Mouse (Mus musculus): ENCODE data around the gene Rnh1. TPM values are rescaled to one million over a fixed set of nuclear protein-coding genes. Genes with fewer than 3 reads are reported as not detected.

The Rnh1 gene
- polyA plus RNA-seq, 1 experiment from 2014 or later: 165 TPM

DNA sequence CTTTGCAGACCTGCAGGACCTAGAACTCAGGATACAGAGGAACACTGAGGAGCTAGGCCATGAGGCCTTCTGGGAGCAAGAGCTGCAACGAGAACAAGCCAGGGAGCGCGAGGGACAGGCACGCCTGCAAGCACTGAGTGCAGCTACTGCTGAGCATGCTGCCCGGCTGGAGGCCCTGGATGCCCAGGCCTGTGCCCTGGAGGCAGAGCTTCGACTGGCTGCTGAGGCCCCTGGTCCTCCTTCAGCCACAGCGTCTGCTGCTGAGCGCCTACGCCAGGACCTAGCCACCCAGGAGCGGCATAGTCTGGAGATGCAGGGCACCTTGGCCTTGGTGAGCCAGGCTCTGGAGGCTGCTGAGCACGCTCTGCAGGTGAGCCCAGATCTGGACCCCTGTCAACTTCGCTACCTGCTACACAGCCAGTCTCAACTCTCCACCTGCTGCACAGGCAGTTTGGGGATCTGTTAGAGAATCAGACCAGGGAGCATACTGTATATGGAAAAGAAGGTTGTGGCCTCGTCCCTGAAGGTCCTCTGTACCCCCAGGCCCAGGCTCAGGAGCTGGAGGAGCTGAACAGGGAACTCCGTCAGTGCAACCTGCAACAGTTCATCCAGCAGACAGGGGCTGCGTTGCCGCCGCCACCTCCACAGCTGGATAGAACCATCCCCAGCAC lies 44.8 kb upstream of the Rnh1 start:
- Histone ChIP-seq H3K36me3 (ENCODE audit: control insufficient read depth, insufficient read depth, low read length) (peaks cover 8% of the 10 kb centered on the region), H3K9me3 (ENCODE audit: control insufficient read depth, low read depth, low read length) (no peaks in the 10 kb centered on the region), H3K27ac (ENCODE audit: low read length) (0 out of 2 replicates have a peak overlapping the region, but pooled peaks have one; percentile 8), H3K27me3 (ENCODE audit: control insufficient read depth, insufficient read depth, low read length) (no peaks in the 10 kb centered on the region), H3K4me2 (replicated peaks; ENCODE audit: low read depth, low read length) (peak overlapping the region; percentile 85), H3K4me1 (ENCODE audit: control insufficient read depth, insufficient read depth, low read length) (peaks cover 43% of the 10 kb centered on the region), H3K4me3 (ENCODE audit: low read depth, low read length) (peak overlapping the region; percentile 74), H3K9ac (replicated peaks; ENCODE audit: low read depth, low read length) (no peak overlapping the region; the same call in 1 of the 2 replicates)
- 86% methylated on average over 17 of the region's 17 CpGs for WGBS
- ATAC-seq (ENCODE audit: insufficient number of reproducible peaks, insufficient read depth, low FRiP score, low read depth): no peak

DNA sequence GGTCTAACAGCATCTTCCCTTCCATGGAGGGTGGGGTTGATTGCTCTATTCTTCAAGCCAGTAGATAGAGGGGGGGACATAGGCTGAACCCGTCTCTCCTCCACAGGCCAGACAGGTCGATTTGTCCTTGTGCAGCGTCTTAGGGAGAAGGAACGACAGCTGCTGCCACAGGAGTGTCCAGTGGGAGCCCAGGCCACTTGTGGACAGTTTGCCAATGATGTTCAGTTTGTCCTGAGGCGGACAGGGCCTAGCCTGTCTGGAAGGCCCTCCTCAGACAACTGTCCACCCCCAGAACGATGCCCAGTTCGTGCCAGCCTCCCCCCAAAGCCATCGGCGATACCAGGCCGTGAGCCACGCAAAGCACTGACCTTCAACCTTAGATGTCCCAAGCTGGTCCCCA lies 44.2 kb upstream of the Rnh1 start:
- peaks cover 38% of the 10 kb centered on the region for H3K4me1 ChIP-seq (ENCODE audit: control insufficient read depth, insufficient read depth, low read length)
- peak overlapping the region; percentile 59; the same call in 1 of the 2 replicates for H3K27ac ChIP-seq (ENCODE audit: low read length)
- no peak for ATAC-seq (ENCODE audit: insufficient number of reproducible peaks, insufficient read depth, low FRiP score, low read depth)

DNA sequence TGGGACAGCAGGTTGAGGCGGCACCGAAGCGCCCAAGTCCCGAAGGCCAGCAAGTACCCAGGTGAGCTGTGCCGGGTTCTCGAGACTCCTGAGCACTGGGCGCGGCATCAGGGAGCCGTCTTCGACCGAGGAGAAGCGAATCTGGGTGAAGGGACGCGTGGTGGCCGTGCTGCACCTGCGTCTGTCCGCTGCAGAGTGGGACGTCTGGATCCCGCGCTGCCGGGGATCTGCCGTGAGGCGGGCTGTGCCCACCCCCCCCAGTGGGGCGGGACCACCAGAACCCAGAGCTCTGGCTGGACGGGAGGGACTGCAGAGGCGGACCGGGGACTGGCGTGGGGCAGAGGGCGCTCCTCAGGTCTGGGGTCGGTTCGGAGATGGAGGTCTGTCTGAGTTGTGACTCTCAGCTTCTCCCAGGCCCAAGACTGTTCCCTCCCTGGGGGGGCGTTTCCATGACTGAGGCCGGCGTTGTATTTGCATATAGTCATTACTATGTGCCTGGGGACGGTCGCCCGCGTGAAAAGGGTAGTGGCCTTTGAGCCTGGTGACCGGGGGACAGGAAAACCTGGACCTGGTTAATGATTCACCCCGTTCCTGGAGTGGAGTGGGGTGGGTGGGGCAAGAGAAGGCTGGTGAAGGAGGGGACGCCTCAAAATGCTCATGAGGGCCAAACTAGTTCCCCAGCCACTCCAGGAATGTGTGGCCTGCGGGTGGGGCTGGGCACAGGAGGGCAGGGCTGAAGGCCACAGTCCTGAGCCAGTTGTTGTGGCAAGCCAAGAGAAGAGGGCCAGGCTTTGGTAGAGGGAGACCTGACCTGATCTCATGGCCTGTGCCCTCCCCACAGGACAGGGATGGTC lies 43.5 kb upstream of the Rnh1 start:
- no peaks in the 10 kb centered on the region for H3K9me3 ChIP-seq (ENCODE audit: control insufficient read depth, low read depth, low read length)
- peaks cover 38% of the 10 kb centered on the region for H3K4me1 ChIP-seq (ENCODE audit: control insufficient read depth, insufficient read depth, low read length)
- H3K4me2 ChIP-seq (replicated peaks; ENCODE audit: low read depth, low read length): peak overlapping the region; percentile 85
- 1% methylated on average over 42 of the region's 42 CpGs for WGBS
- no peaks in the 10 kb centered on the region for H3K27me3 ChIP-seq (ENCODE audit: control insufficient read depth, insufficient read depth, low read length)
- peak overlapping the region; percentile 74 for H3K4me3 ChIP-seq (ENCODE audit: low read depth, low read length)
- peak overlapping the region; percentile 58 for H3K9ac ChIP-seq (replicated peaks; ENCODE audit: low read depth, low read length)
- H3K27ac ChIP-seq (ENCODE audit: low read length): peak overlapping the region; percentile 90
- peaks cover 8% of the 10 kb centered on the region for H3K36me3 ChIP-seq (ENCODE audit: control insufficient read depth, insufficient read depth, low read length)
- peak; percentile 61 for ATAC-seq (ENCODE audit: insufficient number of reproducible peaks, insufficient read depth, low FRiP score, low read depth)

More for the DNA sequence above, 44.2 kb upstream of the Rnh1 start:
- WGBS: 77% methylated on average over 11 of the region's 11 CpGs
- Histone ChIP-seq H3K27me3 (ENCODE audit: control insufficient read depth, insufficient read depth, low read length) (no peaks in the 10 kb centered on the region), H3K4me3 (ENCODE audit: low read depth, low read length) (peak overlapping the region; percentile 74), H3K9me3 (ENCODE audit: control insufficient read depth, low read depth, low read length) (no peaks in the 10 kb centered on the region), H3K36me3 (ENCODE audit: control insufficient read depth, insufficient read depth, low read length) (peaks cover 8% of the 10 kb centered on the region), H3K4me2 (replicated peaks; ENCODE audit: low read depth, low read length) (peak overlapping the region; percentile 85), H3K9ac (replicated peaks; ENCODE audit: low read depth, low read length) (no peak overlapping the region)

- H3K4me3 ChIP-seq (ENCODE audit: low read depth, low read length): peak within 1 kb of the TSS; percentile 74
- H3K9ac ChIP-seq (replicated peaks; ENCODE audit: low read depth, low read length): peak within 1 kb of the TSS; percentile 58
- WGBS: under 1% methylated on average over 40 of the region's 41 CpGs
- H3K9me3 ChIP-seq (ENCODE audit: control insufficient read depth, low read depth, low read length): no peaks in the 10 kb centered on the region
- peaks cover 8% of the 10 kb centered on the region for H3K36me3 ChIP-seq (ENCODE audit: control insufficient read depth, insufficient read depth, low read length)
- no peaks in the 10 kb centered on the region for H3K27me3 ChIP-seq (ENCODE audit: control insufficient read depth, insufficient read depth, low read length)
- peak within 1 kb of the TSS; percentile 90 for H3K27ac ChIP-seq (ENCODE audit: low read length)
- peak; percentile 92 for ATAC-seq (ENCODE audit: insufficient number of reproducible peaks, insufficient read depth, low FRiP score, low read depth)
- peak within 1 kb of the TSS; percentile 85 for H3K4me2 ChIP-seq (replicated peaks; ENCODE audit: low read depth, low read length)
- H3K4me1 ChIP-seq (ENCODE audit: control insufficient read depth, insufficient read depth, low read length): peaks cover 29% of the 10 kb centered on the region
Observed at GRCm38 (mm10) chr7:141215101-141215879, 42.6 kb upstream of the Rnh1 start, which contains the start of gene Rassf7. TSS of gene Rassf7 (plus strand) at chr7:141215860.

- H3K9ac ChIP-seq (replicated peaks; ENCODE audit: low read depth, low read length): no peak overlapping the region
- H3K27me3 ChIP-seq (ENCODE audit: control insufficient read depth, insufficient read depth, low read length): no peaks in the 10 kb centered on the region
- H3K27ac ChIP-seq (ENCODE audit: low read length): peak overlapping the region; percentile 90; the same call in 1 of the 2 replicates
- no peak overlapping the region for H3K4me2 ChIP-seq (replicated peaks; ENCODE audit: low read depth, low read length)
- 70% methylated on average over 3 of the region's 3 CpGs for WGBS
- no peaks in the 10 kb centered on the region for H3K9me3 ChIP-seq (ENCODE audit: control insufficient read depth, low read depth, low read length)
- ATAC-seq (ENCODE audit: insufficient number of reproducible peaks, insufficient read depth, low FRiP score, low read depth): no peak
- H3K4me1 ChIP-seq (ENCODE audit: control insufficient read depth, insufficient read depth, low read length): peaks cover 25% of the 10 kb centered on the region
- no peak overlapping the region for H3K4me3 ChIP-seq (ENCODE audit: low read depth, low read length)
- H3K36me3 ChIP-seq (ENCODE audit: control insufficient read depth, insufficient read depth, low read length): peaks cover 4% of the 10 kb centered on the region
Observed at GRCm38 (mm10) chr7:141214310-141214709, 41.7 kb upstream of the Rnh1 start.

DNA sequence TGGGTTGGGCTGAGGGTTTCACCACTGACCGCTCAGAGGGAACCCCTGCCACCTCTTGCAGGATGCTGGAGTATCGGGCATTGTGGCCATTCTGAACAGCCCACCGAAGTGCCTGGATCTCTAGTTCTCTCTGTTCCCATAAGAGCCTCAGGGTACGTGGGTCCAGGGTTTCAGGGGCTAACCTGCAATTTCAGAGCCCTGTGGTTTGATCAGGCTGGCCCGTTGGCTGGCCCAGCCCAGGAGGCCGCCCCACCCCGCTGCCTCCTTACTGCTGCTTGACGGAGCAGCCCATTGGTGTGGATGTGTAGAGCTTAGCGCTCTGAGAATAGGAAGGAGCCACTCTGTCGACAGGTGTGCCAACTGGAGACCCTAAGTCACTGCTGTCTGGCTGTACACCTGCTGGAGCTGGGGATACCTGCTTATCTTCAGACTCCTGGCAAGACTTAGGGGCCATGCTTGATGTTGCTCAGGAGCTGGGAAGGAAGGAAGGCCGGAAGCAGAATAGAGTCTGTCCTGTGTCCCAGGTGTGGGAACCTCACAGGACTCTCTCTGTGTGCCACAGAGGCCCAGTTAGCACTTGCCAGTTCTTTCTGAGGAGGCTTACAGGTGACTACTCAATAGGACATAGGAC lies 41.1 kb upstream of the Rnh1 start, which contains the start of gene Lmntd2:
Gene Lmntd2 (minus strand): TSS at position 476 of the 631 bp plus-strand sequence.
- H3K4me1 ChIP-seq (ENCODE audit: control insufficient read depth, insufficient read depth, low read length): peaks cover 25% of the 10 kb centered on the region
- 91% methylated on average over 11 of the region's 11 CpGs for WGBS

GRCm38 (mm10) chr7:141213133-141213532 lies 40.5 kb upstream of the Rnh1 start:
- Histone ChIP-seq H3K27me3 (ENCODE audit: control insufficient read depth, insufficient read depth, low read length) (no peaks in the 10 kb centered on the region), H3K36me3 (ENCODE audit: control insufficient read depth, insufficient read depth, low read length) (no peaks in the 10 kb centered on the region; the same call in 1 of the 2 replicates), H3K9me3 (ENCODE audit: control insufficient read depth, low read depth, low read length) (no peaks in the 10 kb centered on the region), H3K9ac (replicated peaks; ENCODE audit: low read depth, low read length) (no peak overlapping the region), H3K4me3 (ENCODE audit: low read depth, low read length) (no peak overlapping the region), H3K4me2 (replicated peaks; ENCODE audit: low read depth, low read length) (no peak overlapping the region), H3K27ac (ENCODE audit: low read length) (peak overlapping the region; percentile 15; the same call in 1 of the 2 replicates), H3K4me1 (ENCODE audit: control insufficient read depth, insufficient read depth, low read length) (peaks cover 19% of the 10 kb centered on the region)
- WGBS: 84% methylated on average over 3 of the region's 3 CpGs
- no peak for ATAC-seq (ENCODE audit: insufficient number of reproducible peaks, insufficient read depth, low FRiP score, low read depth)

More for the DNA sequence above, 41.1 kb upstream of the Rnh1 start, which contains the start of gene Lmntd2:
- peak within 1 kb of the TSS; percentile 74 for H3K4me3 ChIP-seq (ENCODE audit: low read depth, low read length)
- no peaks in the 10 kb centered on the region for H3K27me3 ChIP-seq (ENCODE audit: control insufficient read depth, insufficient read depth, low read length)
- H3K27ac ChIP-seq (ENCODE audit: low read length): peak within 1 kb of the TSS; percentile 90
- H3K4me2 ChIP-seq (replicated peaks; ENCODE audit: low read depth, low read length): peak within 1 kb of the TSS; percentile 85
- H3K36me3 ChIP-seq (ENCODE audit: control insufficient read depth, insufficient read depth, low read length): peaks cover 4% of the 10 kb centered on the region
- no peak within 1 kb of the TSS for H3K9ac ChIP-seq (replicated peaks; ENCODE audit: low read depth, low read length)
- no peak for ATAC-seq (ENCODE audit: insufficient number of reproducible peaks, insufficient read depth, low FRiP score, low read depth)
- no peaks in the 10 kb centered on the region for H3K9me3 ChIP-seq (ENCODE audit: control insufficient read depth, low read depth, low read length)

All from stomach, embryonic 14.5 days (tissue).